Mouse (Mus musculus): ENCODE measurements around the gene Ccdc40. TPM values are rescaled to one million over a fixed set of nuclear protein-coding genes. Genes with fewer than 3 reads are reported as not detected.

The Ccdc40 gene
- total RNA-seq (2023), result under 1 TPM in 1 of 2 experiments, not detected in 1; 0.68 TPM

DNA sequence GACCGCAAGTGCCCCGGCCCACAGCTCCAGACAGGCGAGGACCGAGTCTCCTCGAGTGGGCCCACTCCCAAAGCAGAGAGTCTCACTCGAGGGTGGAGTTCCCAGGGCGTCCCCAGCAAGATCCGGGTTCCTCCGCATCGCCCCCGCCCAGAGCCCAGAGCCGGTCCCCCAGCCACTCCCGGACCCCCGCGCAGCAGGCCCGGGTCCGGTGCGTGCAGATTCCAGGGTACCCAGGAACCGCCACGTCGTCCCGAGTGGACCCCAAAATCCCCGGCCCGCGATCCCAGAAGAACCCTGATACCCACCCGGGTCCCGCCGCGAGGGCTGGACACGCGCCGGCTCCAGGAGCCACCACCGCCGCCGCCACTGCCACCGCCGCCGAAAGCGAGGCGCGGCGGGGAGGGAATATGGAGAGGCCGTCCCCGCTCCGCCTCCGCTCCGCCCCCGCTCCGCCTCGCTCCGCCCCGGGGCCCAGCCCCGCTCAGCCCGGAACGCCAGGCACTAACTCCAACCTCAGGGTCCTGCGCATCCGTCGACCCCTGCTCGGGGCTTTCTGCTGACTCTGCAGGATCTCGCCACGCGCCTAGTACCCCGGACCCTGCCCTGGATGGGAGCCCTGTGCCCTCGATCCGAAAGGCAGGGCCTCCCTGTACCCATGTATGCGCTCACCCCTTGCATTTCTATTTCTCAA, at the start of gene Ccdc40, which contains the start of gene Tbc1d16:
Ccdc40 (plus strand) TSS at position 482 of the 691 bp plus-strand sequence.
Tbc1d16 (minus strand) TSS at position 409 of the 691 bp plus-strand sequence.

DNA sequence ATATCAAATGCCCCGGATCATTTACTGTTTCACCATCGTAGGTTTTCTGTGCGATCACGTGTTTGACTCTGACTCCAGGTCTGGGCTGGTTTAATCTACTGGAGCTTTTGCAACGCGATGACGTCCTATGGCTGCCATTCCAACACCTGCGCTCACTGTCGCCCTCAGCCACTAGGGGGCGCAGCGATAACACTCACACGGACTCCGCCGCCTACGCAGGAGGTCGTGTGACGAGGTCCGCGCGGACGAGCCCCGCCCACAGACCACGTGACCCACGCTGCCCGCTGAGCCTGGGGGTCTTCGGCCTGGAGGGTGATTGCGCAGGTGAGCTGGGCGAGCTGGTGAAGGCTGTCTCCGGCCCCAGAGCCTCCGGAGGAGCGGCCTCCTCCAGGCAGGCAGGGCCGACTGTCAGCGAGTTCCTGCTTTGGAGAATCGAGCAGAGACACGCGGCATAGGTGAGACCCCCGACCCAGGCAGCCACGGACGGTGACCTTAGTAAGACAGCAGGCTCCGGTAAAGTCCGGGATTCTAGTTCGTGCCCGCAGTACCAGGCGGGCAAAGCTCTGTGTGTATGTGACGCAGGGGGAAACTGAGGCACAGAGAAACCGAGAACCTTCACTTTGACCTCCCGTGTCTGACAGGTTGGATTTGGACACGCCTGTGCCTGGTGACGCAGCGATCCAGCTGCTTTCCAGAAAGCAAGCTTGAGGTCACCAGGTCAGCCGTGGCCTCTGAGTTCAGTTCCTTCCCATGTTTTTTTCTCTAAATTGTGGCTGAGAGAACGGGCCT, 39.6 kb downstream of the Ccdc40 start, which contains the start of gene Gaa:
Gaa (plus strand) TSS at position 120 of the 789 bp plus-strand sequence.

DNA sequence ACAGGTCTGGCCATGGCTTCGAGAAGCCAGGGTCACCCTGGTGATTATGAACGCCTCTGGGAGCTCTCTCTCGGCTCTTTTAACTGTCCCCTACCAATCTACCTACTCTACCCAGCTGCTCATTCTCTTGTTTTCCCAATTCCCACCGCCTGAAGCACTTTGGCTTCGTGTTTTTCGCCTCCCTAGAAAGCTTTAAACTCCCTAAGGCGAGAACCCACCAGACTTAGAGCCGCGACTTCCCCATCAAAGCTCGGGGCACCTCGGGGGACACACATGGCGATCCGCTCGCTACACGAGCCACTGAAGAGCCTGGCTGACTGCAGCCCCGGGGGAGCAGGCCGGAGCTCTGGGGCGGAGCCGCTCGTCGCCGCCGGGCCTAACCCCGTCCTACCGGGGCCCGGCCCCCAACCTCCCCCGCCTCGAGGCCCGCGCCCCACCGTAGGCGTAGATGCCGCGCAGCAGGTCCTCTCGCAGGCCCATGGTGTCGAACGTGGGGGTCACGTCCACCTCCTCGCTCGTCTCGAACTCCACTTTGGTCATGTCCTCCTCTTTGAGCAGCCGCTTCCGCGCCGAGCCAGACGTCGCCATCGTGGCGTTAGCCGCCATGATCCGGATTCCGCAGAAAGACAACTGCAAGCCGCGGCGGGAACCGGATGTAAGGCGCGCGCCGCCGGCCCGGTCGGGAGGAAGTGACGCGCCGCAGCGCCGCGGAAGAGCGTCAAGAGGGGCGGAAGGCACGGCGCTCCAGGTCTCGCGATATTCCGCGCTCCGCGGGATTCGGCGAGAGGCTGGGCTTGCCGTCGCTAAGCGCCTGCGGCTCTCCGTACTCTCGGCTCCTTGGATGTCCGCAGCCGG, 71.2 kb downstream of the Ccdc40 start, which contains the start of gene Eif4a3:
Eif4a3 (minus strand) TSS at position 699 of the 855 bp plus-strand sequence.

GRCm38 (mm10) chr11:119307658-119307867, 79.2 kb downstream of the Ccdc40 start, which contains the start of gene Card14:
Gene Card14, plus strand, starts transcription at chr11:119307768.

Other genes with a start within 250 kb of the Ccdc40 start
- gene Enpp7, start 240.4 kb upstream of the Ccdc40 start, total RNA-seq (2023), result not detected
- gene Cbx2, start 205.6 kb upstream of the Ccdc40 start, total RNA-seq (2023), result 1 to 10 TPM; 7.7 to 8.5 TPM
- gene Cbx8, start 187.6 kb upstream of the Ccdc40 start, total RNA-seq (2023), result 10 to 100 TPM; 15.1 to 17.6 TPM
- gene Cbx4, start 142.4 kb upstream of the Ccdc40 start, total RNA-seq (2023), result 100 to 1,000 TPM; 110 to 127 TPM
- gene Tbc1d16, start 73 bp upstream of the Ccdc40 start, total RNA-seq (2023), result 1 to 10 TPM; 3.5 to 3.8 TPM
- gene Gaa, start 39.3 kb downstream of the Ccdc40 start, total RNA-seq (2023), result 10 to 100 TPM; 36.8 to 45.3 TPM
- gene Eif4a3, start 71.5 kb downstream of the Ccdc40 start, total RNA-seq (2023), result 100 to 1,000 TPM; 170 to 186 TPM
- not detected for gene Card14, start 79.2 kb downstream of the Ccdc40 start, total RNA-seq (2023)
- gene Sgsh, start 127.0 kb downstream of the Ccdc40 start, total RNA-seq (2023), result 10 to 100 TPM; 20.5 to 23.9 TPM
- 10 to 100 TPM; 31.6 to 31.7 TPM for gene Slc26a11, start 127.0 kb downstream of the Ccdc40 start, total RNA-seq (2023)
- gene Rnf213, start 164.5 kb downstream of the Ccdc40 start, total RNA-seq (2023), result 100 to 1,000 TPM; 129 to 151 TPM

Data from T-cell, adult 66 days (primary cell).